Mouse (Mus musculus): Measurements from ENCODE around the gene Calm1. TPM values are rescaled to one million over a fixed set of nuclear protein-coding genes. Genes with fewer than 3 reads are reported as not detected.
A peak's percentile ranks its signal among the peaks of the same experiment; 100 is the strongest.

The Calm1 gene
- polyA plus RNA-seq, 1 experiment from 2014 or later = 3,176 TPM

- Histone ChIP-seq H3K4me1 (ENCODE audit: control insufficient read depth, insufficient read depth, low read depth, low read length) (peaks cover 26% of the 10 kb centered on the region), H3K27me3 (replicated peaks; ENCODE audit: control insufficient read depth, insufficient read depth, low read length) (no peaks in the 10 kb centered on the region), H3K4me2 (ENCODE audit: low read length) (peak overlapping the region; percentile 75), H3K36me3 (ENCODE audit: control insufficient read depth, insufficient read depth, low read length) (peaks cover 37% of the 10 kb centered on the region), H3K27ac (ENCODE audit: low read depth, low read length) (0 out of 2 replicates have a peak overlapping the region, but pooled peaks have one; percentile 51), H3K9me3 (ENCODE audit: control insufficient read depth, low read length) (no peaks in the 10 kb centered on the region), H3K4me3 (ENCODE audit: low read length) (peak overlapping the region; percentile 91), H3K9ac (ENCODE audit: low read depth, low read length) (peak overlapping the region; percentile 59)
- peak; percentile 75 for ATAC-seq
- WGBS = 0% methylated on average over 13 of the region's 13 CpGs
These were observed 2.6 kb downstream of the Calm1 start for GRCm38 (mm10) chr12:100201838-100202237.

DNA sequence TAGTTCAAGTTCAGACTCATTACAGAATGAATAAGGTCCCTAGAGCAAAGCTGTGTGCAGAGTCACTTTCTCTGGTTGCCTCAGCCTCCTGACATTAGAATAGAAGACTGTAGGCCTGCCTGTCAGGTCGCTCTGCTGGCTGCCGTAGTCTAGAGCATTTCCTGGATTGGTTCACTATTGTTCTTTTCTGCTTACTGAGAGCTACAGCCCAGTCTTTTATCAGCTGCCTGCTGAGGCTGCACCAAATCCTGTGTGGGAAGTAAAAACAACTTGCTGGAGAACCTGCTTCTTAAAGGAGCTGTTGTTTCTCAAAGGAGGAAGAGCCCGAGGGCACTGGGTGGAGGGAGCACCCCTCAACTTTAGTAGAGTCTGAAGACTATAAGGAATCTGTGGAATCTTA lies 4.5 kb downstream of the Calm1 start:
- H3K27ac ChIP-seq (ENCODE audit: low read depth, low read length) = no peak overlapping the region
- peaks cover 54% of the 10 kb centered on the region for H3K36me3 ChIP-seq (ENCODE audit: control insufficient read depth, insufficient read depth, low read length)
- no peak overlapping the region for H3K4me2 ChIP-seq (ENCODE audit: low read length)
- no peak overlapping the region for H3K4me3 ChIP-seq (ENCODE audit: low read length)
- WGBS = 54% methylated on average over 3 of the region's 3 CpGs
- peaks cover 25% of the 10 kb centered on the region for H3K4me1 ChIP-seq (ENCODE audit: control insufficient read depth, insufficient read depth, low read depth, low read length)
- no peaks in the 10 kb centered on the region for H3K9me3 ChIP-seq (ENCODE audit: control insufficient read depth, low read length)
- no peak for ATAC-seq
- no peaks in the 10 kb centered on the region for H3K27me3 ChIP-seq (replicated peaks; ENCODE audit: control insufficient read depth, insufficient read depth, low read length)
- H3K9ac ChIP-seq (ENCODE audit: low read depth, low read length) = no peak overlapping the region

- no peaks in the 10 kb centered on the region for H3K9me3 ChIP-seq (ENCODE audit: control insufficient read depth, low read length)
- WGBS = 94% methylated on average over 8 of the region's 8 CpGs
- peaks cover 22% of the 10 kb centered on the region for H3K4me1 ChIP-seq (ENCODE audit: control insufficient read depth, insufficient read depth, low read depth, low read length)
- peaks cover 61% of the 10 kb centered on the region for H3K36me3 ChIP-seq (ENCODE audit: control insufficient read depth, insufficient read depth, low read length)
- H3K9ac ChIP-seq (ENCODE audit: low read depth, low read length) = no peak overlapping the region
- ATAC-seq = no peak
- H3K27ac ChIP-seq (ENCODE audit: low read depth, low read length) = no peak overlapping the region
- no peak overlapping the region for H3K4me2 ChIP-seq (ENCODE audit: low read length)
- no peaks in the 10 kb centered on the region for H3K27me3 ChIP-seq (replicated peaks; ENCODE audit: control insufficient read depth, insufficient read depth, low read length)
- H3K4me3 ChIP-seq (ENCODE audit: low read length) = no peak overlapping the region
These were observed 5.9 kb downstream of the Calm1 start for GRCm38 (mm10) chr12:100205156-100205555.

DNA sequence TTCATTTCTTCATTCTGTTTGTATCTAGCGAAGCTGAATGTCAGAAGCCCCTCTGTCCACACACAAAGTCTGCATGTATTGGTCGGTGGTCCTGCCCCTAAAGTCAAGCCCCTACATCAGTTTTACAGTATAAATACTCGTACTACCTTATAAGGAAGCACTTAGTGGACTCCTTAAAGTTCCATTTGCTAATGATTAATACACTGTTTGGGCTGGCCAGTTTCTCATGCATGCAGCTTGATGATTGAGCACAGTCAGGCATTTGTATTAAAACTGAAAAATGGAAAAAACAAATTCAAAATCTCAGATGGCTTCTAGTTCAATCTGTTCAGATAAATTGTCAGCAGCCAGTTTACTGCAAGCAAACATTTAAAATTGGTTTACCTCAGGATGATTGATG lies 7.3 kb downstream of the Calm1 start:
- Histone ChIP-seq H3K4me2 (ENCODE audit: low read length) (no peak overlapping the region), H3K36me3 (ENCODE audit: control insufficient read depth, insufficient read depth, low read length) (peaks cover 61% of the 10 kb centered on the region), H3K27ac (ENCODE audit: low read depth, low read length) (no peak overlapping the region), H3K9ac (ENCODE audit: low read depth, low read length) (no peak overlapping the region), H3K4me3 (ENCODE audit: low read length) (no peak overlapping the region), H3K4me1 (ENCODE audit: control insufficient read depth, insufficient read depth, low read depth, low read length) (peaks cover 27% of the 10 kb centered on the region), H3K27me3 (replicated peaks; ENCODE audit: control insufficient read depth, insufficient read depth, low read length) (no peaks in the 10 kb centered on the region), H3K9me3 (ENCODE audit: control insufficient read depth, low read length) (no peaks in the 10 kb centered on the region)
- 98% methylated on average over 3 of the region's 3 CpGs for WGBS
- no peak for ATAC-seq

DNA sequence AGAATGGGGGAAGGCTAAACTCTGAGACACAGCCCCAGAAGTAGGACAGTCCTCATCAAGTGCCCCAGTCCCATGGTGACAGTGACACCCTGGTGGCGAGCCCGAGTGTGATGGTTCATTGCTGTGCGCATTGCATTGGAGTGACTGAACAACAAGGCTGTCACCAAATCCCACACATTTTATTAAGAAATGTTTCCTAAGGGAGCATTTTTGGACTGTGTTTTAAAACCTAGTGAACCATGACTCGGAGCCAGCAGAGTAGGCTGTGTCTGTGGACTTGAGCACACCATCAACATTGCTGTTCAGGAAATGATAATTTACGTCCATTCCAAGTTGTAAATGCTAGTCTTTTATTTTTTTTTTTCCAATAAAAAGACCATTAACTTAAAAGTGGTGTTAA lies 7.7 kb downstream of the Calm1 start:
- 89% methylated on average over 5 of the region's 5 CpGs for WGBS
- Histone ChIP-seq H3K27me3 (replicated peaks; ENCODE audit: control insufficient read depth, insufficient read depth, low read length) (no peaks in the 10 kb centered on the region), H3K4me1 (ENCODE audit: control insufficient read depth, insufficient read depth, low read depth, low read length) (peaks cover 27% of the 10 kb centered on the region), H3K27ac (ENCODE audit: low read depth, low read length) (no peak overlapping the region), H3K4me2 (ENCODE audit: low read length) (no peak overlapping the region), H3K36me3 (ENCODE audit: control insufficient read depth, insufficient read depth, low read length) (peaks cover 61% of the 10 kb centered on the region), H3K9me3 (ENCODE audit: control insufficient read depth, low read length) (no peaks in the 10 kb centered on the region), H3K9ac (ENCODE audit: low read depth, low read length) (no peak overlapping the region), H3K4me3 (ENCODE audit: low read length) (no peak overlapping the region)
- no peak for ATAC-seq

GRCm38 (mm10) chr12:100209701-100210478 lies 10.7 kb downstream of the Calm1 start:
- H3K4me2 ChIP-seq (ENCODE audit: low read length) = no peak overlapping the region
- H3K4me3 ChIP-seq (ENCODE audit: low read length) = no peak overlapping the region
- no peak for ATAC-seq
- no peak overlapping the region for H3K9ac ChIP-seq (ENCODE audit: low read depth, low read length)
- no peak overlapping the region for H3K27ac ChIP-seq (ENCODE audit: low read depth, low read length)
- 90% methylated on average over 10 of the region's 10 CpGs for whole genome bisulfite sequencing
- no peaks in the 10 kb centered on the region; the same call in 1 of the 2 replicates for H3K9me3 ChIP-seq (ENCODE audit: control insufficient read depth, low read length)
- H3K36me3 ChIP-seq (ENCODE audit: control insufficient read depth, insufficient read depth, low read length) = peaks cover 42% of the 10 kb centered on the region
- no peaks in the 10 kb centered on the region for H3K27me3 ChIP-seq (replicated peaks; ENCODE audit: control insufficient read depth, insufficient read depth, low read length)
- peaks cover 5% of the 10 kb centered on the region; the same call in 1 of the 2 replicates for H3K4me1 ChIP-seq (ENCODE audit: control insufficient read depth, insufficient read depth, low read depth, low read length)

- H3K4me1 ChIP-seq (ENCODE audit: control insufficient read depth, insufficient read depth, low read depth, low read length) = peaks cover 5% of the 10 kb centered on the region; the same call in 1 of the 2 replicates
- H3K4me3 ChIP-seq (ENCODE audit: low read length) = no peak overlapping the region
- ATAC-seq = peak; percentile 29; the same call in 1 of the 2 replicates
- H3K27ac ChIP-seq (ENCODE audit: low read depth, low read length) = no peak overlapping the region
- no peak overlapping the region for H3K4me2 ChIP-seq (ENCODE audit: low read length)
- H3K9ac ChIP-seq (ENCODE audit: low read depth, low read length) = no peak overlapping the region
- peaks cover 31% of the 10 kb centered on the region for H3K36me3 ChIP-seq (ENCODE audit: control insufficient read depth, insufficient read depth, low read length)
- no peaks in the 10 kb centered on the region for H3K27me3 ChIP-seq (replicated peaks; ENCODE audit: control insufficient read depth, insufficient read depth, low read length)
- H3K9me3 ChIP-seq (ENCODE audit: control insufficient read depth, low read length) = no peaks in the 10 kb centered on the region; the same call in 1 of the 2 replicates
- 51% methylated on average over 5 of the region's 5 CpGs for WGBS
These were observed 11.7 kb downstream of the Calm1 start for GRCm38 (mm10) chr12:100210973-100211372.

- no peaks in the 10 kb centered on the region; the same call in 1 of the 2 replicates for H3K9me3 ChIP-seq (ENCODE audit: control insufficient read depth, low read length)
- no peak overlapping the region for H3K4me2 ChIP-seq (ENCODE audit: low read length)
- H3K27ac ChIP-seq (ENCODE audit: low read depth, low read length) = no peak overlapping the region
- peaks cover 27% of the 10 kb centered on the region for H3K36me3 ChIP-seq (ENCODE audit: control insufficient read depth, insufficient read depth, low read length)
- no peak overlapping the region for H3K4me3 ChIP-seq (ENCODE audit: low read length)
- no peak for ATAC-seq
- WGBS = 87% methylated on average over 5 of the region's 5 CpGs
- H3K9ac ChIP-seq (ENCODE audit: low read depth, low read length) = no peak overlapping the region
- H3K27me3 ChIP-seq (replicated peaks; ENCODE audit: control insufficient read depth, insufficient read depth, low read length) = no peaks in the 10 kb centered on the region
- peaks cover 5% of the 10 kb centered on the region; the same call in 1 of the 2 replicates for H3K4me1 ChIP-seq (ENCODE audit: control insufficient read depth, insufficient read depth, low read depth, low read length)
These were observed 12.4 kb downstream of the Calm1 start for GRCm38 (mm10) chr12:100211453-100212185.

- no peak overlapping the region for H3K27ac ChIP-seq (ENCODE audit: low read depth, low read length)
- WGBS = 51% methylated on average over 3 of the region's 3 CpGs
- peaks cover 19% of the 10 kb centered on the region for H3K36me3 ChIP-seq (ENCODE audit: control insufficient read depth, insufficient read depth, low read length)
- no peak overlapping the region for H3K9ac ChIP-seq (ENCODE audit: low read depth, low read length)
- no peak for ATAC-seq
- peaks cover 5% of the 10 kb centered on the region; the same call in 1 of the 2 replicates for H3K4me1 ChIP-seq (ENCODE audit: control insufficient read depth, insufficient read depth, low read depth, low read length)
- H3K4me2 ChIP-seq (ENCODE audit: low read length) = no peak overlapping the region
- no peaks in the 10 kb centered on the region; the same call in 1 of the 2 replicates for H3K9me3 ChIP-seq (ENCODE audit: control insufficient read depth, low read length)
- no peaks in the 10 kb centered on the region for H3K27me3 ChIP-seq (replicated peaks; ENCODE audit: control insufficient read depth, insufficient read depth, low read length)
- no peak overlapping the region for H3K4me3 ChIP-seq (ENCODE audit: low read length)
These were observed 13.2 kb downstream of the Calm1 start for GRCm38 (mm10) chr12:100212397-100212796.
